Mouse (Mus musculus): ENCODE data around the gene Heg1.

Gene Heg1

DNA sequence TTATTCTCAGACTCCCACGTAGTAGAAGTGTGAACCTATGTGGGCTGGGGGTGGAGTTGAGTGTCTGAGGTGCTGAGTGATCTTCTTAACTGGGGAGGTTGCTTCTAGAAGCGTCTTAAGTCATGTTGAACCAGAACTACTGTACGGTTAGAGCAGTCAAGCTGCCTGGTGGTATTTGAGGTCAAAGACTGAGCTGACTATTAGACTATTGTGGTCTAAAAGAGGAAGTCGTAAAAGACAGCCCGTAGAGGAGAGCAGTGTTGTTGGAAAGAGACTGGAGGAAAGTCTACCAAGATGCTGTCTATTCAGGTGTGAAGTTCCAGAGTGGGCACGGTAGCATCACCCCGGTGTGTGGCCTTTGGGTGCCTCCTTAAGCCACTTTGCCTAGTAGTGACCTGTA is 85.7 kb downstream of the Heg1 start:
- no peak for DNase-seq (ENCODE audit: low read depth, low spot score)

DNA sequence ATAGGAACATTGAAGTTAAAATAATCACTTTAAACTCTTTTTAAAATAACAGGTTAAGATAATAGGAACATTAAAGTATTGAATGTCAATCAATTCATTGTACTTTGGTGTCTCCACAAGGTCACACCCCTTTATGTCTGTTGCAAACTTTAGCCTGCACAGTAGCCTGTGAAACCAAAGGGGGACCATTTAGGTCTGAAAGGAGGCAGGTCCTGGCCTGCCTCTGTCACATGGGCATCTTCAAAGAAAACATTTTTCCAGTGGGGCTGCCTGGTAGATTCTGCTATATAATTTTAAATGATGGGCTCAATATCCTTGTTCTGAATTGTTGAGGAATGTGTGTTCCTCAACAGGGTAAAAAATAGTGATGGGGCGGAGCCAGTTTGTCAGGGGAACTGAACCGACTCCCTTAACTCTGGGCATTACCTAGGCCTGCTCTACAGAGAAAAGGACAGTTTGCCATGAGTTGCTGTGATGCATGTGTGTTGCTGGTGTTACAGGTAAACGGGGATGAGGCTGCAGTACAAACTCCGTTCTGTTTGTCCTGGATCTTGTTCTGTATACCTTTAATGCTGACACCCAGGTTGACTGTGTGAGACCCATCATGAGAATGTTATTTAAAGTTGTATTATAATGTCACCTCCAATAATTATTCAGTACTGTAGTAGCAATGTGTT is 86.7 kb downstream of the Heg1 start:
- no peak for DNase-seq (ENCODE audit: low read depth, low spot score)

DNA sequence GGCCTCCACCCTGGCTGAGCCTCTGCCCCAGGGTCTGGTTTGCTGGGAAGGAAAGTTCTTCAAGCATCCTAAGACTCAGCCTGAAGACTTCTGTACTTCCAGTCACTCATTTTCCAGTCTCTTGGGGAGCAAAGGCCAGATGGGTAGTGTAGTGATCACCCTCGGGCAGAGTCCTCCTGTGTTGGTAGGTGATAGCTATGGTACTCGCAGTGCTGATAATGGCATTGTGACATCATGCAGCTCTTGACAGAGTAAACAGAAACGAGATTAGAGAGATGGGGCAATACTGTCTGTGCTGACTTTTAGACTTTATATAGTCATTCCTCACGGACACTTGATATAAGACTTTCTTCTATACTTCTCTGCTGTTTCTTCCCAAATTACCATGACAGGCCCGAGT is 88.6 kb downstream of the Heg1 start:
- no peak for DNase-seq (ENCODE audit: low read depth, low spot score)

DNA sequence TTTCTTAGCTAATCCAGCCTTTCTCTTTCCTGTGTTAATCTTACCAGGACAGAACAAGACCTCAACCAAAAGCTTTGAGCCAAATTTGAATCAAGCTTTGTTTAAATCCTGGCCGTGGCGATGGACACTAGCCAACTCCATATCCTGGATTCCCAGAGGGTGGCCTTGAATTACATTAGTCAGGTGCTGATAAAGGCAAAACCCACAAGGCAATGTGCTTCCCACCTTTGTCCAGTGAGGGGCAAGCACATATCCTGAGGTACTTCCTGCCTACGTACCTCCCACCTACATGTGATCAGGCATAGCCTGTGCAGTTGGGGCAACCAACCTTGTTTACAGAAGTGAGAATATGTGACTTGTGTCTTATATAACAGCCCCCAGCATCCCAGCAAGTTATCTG is 90.8 kb downstream of the Heg1 start:
- DNase-seq (ENCODE audit: low read depth, low spot score), result no peak

- no peak for DNase-seq (ENCODE audit: low read depth, low spot score)
These were observed 91.7 kb downstream of the Heg1 start for GRCm38 (mm10) chr16:33775733-33776335.

DNA sequence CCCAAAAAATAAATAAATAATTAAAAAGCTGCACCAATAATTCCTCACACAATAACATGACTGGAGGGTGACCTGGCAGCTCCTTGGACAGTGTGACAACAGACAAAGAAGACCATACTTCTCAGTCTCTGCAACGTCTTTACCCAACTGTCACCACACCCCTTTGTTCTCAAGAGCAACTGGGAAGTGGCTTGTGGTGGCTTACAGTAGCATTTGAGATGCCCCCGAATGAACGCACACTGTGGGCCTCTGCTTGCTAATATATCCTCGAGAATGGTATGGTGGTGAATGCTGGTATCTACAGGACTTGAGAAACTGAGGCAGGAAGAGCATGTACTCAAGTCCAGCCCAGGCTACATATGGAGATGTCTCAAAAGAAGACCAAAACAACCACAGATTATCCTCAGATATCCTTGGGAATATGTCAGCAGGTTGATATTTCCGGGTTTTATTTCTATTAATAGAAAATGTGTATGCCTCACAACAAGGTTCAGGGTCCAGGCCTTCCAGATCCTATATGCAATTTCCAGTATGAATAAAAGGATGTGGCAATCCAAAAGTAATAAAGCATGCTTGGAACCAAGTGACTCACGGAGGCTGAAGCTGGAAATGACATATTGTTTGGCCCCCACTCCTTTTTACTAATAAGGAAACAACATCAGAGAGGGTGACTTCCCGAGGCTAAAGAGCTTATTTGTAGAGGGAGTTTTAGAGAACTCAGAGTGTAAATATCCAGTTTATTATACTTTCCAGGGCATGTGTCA is 92.8 kb downstream of the Heg1 start:
- DNase-seq (ENCODE audit: low read depth, low spot score), result no peak

- DNase-seq (ENCODE audit: low read depth, low spot score), result no peak
These were observed 93.4 kb downstream of the Heg1 start for GRCm38 (mm10) chr16:33777607-33778006.

DNA sequence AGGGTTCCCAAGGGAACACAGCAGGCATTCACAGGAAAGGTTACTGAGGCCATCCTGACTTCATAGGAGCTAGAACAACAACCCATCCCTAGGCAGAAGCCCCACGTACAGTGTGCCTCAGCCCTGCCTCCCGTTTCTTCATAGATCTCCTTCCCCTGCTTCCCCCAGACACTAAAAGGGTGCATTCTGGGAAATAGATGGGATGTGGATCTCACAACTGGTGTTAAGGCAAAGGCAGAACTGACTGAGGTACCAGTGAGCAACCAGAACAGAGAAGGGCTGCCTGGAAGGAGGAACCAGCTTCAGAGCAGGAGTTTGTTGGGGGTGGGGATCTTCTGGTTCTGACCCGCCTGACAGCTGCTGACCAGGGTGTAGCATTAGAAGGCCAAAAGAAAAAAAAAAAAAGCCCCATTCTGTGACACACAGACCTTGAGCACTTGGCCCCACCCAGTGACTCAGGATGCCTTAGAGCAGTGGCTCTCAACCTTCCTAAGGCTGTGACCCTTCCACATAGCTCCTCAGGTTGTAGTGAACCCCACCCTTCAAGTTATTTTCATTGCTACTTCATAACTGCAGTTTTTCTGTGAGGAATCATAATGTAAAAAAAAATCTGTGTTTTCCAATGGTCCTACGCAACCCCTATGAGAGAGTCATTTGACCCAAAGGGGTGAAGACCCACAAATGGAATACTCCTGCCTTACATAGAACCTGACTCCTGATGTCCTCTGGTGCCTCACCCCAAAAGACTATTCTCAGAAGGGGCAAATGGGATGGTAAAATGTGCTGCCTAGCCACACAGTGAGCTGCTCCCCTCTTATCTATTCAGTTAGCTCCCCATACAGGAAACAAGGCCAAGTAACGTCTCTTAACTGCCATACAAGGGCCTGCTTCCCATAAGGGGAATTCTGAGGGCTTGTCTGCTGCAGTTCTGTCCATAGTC is 97.9 kb downstream of the Heg1 start:
- DNase-seq (ENCODE audit: low read depth, low spot score), result peak; percentile 19

DNA sequence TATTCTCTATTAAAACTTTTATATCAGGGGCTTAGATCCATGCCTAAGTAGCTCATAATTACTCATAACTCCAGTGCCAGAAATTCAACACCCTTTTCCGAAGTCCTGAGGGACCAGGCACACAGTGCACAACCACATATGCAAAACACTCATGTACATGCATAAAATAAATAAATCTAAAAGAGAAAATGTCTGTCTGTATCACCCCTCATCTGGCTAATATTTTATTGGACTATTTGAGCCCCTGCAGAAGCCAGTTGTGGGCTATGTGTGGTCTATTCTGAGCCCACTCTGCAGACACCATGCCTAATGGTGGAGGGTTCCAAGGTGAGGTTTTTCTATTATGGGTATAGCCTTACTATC is 98.5 kb downstream of the Heg1 start:
- no peak for DNase-seq (ENCODE audit: low read depth, low spot score)

- no peak for DNase-seq (ENCODE audit: low read depth, low spot score)
These were observed 100.4 kb downstream of the Heg1 start for GRCm38 (mm10) chr16:33784547-33784946.

- no peak for DNase-seq (ENCODE audit: low read depth, low spot score)
These were observed 101.0 kb downstream of the Heg1 start for GRCm38 (mm10) chr16:33785092-33785704.

GRCm38 (mm10) chr16:33786657-33787390 is 102.7 kb downstream of the Heg1 start:
- DNase-seq (ENCODE audit: low read depth, low spot score), result no peak

DNA sequence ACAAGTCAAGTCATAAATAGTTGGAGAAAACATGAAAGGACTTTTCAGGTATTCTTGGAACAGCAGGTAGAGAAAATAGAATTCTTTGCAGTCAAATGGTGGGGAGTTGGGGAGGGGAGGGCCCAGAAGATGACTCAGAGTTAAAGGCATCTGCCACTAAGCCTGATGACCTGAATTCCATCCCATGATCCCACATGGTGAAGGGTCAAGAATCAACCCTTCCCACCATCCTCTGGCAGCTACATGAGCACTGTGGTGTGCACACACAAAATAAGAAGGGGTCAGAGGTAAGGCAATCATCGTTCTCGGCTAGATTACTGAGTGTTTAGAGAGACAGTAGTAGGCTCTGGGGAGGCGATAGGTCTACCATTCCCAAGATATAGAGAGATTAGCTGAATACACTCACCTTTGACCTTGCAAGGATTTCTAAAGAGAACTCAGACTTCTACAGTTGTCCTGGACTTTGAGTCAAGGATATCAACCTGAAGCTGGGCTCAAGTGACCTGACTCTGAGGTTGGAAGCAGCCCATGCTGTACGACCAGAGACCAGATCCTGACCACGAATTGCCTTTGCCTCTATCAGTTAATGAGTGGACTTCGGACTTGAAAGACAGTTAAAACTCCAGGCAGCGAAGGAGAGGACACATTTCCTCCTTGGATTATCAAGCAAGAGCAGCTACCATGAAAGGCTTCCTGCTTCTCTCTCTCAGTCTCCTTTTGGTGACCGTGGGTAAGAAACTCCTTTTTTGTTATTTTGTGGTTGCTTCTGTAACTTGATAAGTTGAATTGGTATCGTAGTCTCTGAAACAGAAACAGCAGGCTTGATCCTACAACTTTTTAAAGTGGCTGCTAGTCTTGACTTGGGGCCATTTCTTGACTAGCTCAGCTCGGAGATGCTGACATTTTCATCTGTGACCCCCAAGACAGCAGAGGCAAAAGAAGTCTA is 109.9 kb downstream of the Heg1 start, which contains the start of gene Muc13:
Muc13 (plus strand) TSS at position 192 of the 946 bp plus-strand sequence.
- no peak for DNase-seq (ENCODE audit: low read depth, low spot score)

DNA sequence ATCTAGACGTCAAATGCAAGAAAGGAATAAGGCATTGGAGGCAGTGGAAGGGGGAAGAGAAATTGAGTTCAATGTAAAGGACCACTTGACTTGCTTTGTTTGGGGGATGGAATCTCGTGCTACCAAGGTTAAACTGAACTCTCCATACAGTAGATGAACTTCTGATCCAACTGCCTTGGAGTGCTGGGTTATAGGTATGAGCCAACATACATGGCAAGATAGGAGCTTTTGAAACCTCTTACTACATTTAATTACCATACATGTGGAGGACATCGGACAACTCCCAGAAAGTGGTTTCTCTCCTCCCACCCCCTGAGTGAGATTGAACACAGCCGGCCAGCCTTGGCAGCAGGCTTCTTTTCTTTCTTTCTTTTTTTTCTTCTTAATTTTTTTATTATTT is 110.9 kb downstream of the Heg1 start:
- no peak for DNase-seq (ENCODE audit: low read depth, low spot score)

- DNase-seq (ENCODE audit: low read depth, low spot score), result no peak
These were observed 111.7 kb downstream of the Heg1 start for GRCm38 (mm10) chr16:33795887-33796286.

- no peak for DNase-seq (ENCODE audit: low read depth, low spot score)
These were observed 112.6 kb downstream of the Heg1 start for GRCm38 (mm10) chr16:33796756-33797155.

DNA sequence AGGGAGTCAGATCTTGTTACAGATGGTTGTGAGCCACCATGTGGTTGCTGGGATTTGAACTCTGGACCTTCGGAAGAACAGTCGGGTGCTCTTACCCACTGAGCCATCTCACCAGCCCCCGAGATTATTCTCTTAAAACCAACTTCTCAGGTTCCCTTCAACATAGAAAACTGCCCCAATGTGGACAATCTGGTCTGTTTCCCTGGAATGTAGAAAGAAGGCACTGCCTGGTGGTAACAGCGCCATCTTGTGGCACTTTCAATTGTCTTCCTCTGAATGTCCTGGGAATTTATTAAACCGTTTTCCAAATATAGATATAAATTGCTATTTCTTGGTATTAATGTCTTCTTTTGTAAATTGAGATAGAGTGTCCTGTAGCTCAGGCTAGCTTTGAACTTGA is 113.7 kb downstream of the Heg1 start:
- peak; percentile 73 for DNase-seq (ENCODE audit: low read depth, low spot score)

DNA sequence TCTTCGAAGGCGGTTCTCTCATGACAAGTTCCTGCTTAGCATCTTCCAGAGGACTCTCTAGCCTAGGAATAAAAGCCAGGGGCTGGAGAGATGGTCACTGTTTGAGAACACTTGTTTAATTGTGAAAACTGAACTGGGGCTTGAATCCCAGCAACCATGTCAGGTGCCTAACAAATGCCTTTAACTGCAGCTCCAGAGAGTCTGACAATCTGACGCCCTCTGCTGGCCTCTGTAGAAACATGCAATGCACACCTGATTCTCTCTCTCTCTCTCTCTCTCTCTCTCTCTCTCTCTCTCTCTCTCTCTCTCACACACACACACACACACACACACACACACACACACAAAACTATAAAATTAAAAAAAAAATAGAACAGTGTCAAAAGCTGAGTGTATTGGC is 125.8 kb downstream of the Heg1 start:
- DNase-seq (ENCODE audit: low read depth, low spot score), result peak; percentile 53

GRCm38 (mm10) chr16:33818413-33819165 is 134.4 kb downstream of the Heg1 start:
- DNase-seq (ENCODE audit: low read depth, low spot score), result peak; percentile 92
